ENCODE assay signal across 8 mouse cellular contexts in the genomic region with DNA sequence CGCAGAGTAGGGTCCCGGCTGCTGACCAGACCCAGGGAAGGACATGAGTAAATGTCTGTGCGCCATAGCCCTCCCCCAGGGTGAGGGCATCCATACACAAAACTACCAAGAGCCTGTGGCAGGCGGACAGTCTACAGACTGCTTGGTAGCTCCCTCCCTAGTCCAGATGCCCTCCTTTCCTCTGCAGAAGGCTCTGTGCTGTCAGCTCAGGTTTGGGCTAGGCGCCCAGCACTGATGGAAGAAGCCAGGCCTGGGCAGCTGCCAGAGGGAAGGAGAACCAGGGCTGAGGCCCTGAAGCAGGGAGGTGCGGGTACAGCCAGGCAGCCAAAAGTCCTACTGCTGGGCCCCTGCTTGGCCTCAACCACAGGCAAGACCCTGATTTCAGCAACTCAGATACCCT. TPM values are rescaled to one million over a fixed set of nuclear protein-coding genes. Genes with fewer than 3 reads are reported as not detected.
DNase-seq lines count a peak whose midpoint lies in the region; ATAC-seq and TF ChIP-seq lines count a peak whose summit lies in the region.

No protein-coding gene starts in this region.

- ATAC-seq in lung, postnatal 0 days: no peak
- ATAC-seq in cerebellum, adult (ENCODE audit: insufficient number of reproducible peaks, low FRiP score, low TSS enrichment): peak; percentile 84
- peak; percentile 78 for ATAC-seq in frontal cortex, adult (ENCODE audit: low TSS enrichment)
- ATAC-seq in megakaryocyte progenitor cell, adult 5-6 weeks (replicated peaks; ENCODE audit: poor library complexity): no peak

- no peak for TF ChIP-seq CTCF in lung, postnatal 0 days (IDR thresholded peaks at IDR 0.05)
- no peak for TF ChIP-seq CTCF in thymus, adult 2 months (IDR thresholded peaks at IDR 0.05; ENCODE audit: borderline replicate concordance, control insufficient read depth, extremely low read depth, insufficient read depth, low read length, poor library complexity)

- TF ChIP-seq EP300 in lung, postnatal 0 days (IDR thresholded peaks at IDR 0.05): no peak

- H3K27ac ChIP-seq in lung, postnatal 0 days (ENCODE audit: low read length): no peak overlapping the region
- H3K27ac ChIP-seq in thymus, adult 2 months (ENCODE audit: control insufficient read depth, insufficient read depth, low read length): no peak overlapping the region

- H3K36me3 ChIP-seq in lung, postnatal 0 days (ENCODE audit: insufficient read depth, low read length): no peaks in the 10 kb centered on the region
- H3K36me3 ChIP-seq in thymus, adult 2 months (ENCODE audit: control insufficient read depth, insufficient read depth, low read length): no peaks in the 10 kb centered on the region

- no peaks in the 10 kb centered on the region for H3K27me3 ChIP-seq in lung, postnatal 0 days (replicated peaks; ENCODE audit: insufficient read depth, low read length)
- no peaks in the 10 kb centered on the region for H3K27me3 ChIP-seq in thymus, adult 2 months (ENCODE audit: control insufficient read depth, insufficient read depth, low read length)

- DNase-seq in lung, postnatal 10 days: peak; percentile 71
- DNase-seq in lung, postnatal 0 days (ENCODE audit: low spot score): no peak
- DNase-seq in layer of hippocampus, adult 8-10 months (ENCODE audit: low spot score in 2 of 2): peak; percentile 79 to 85
- peak; percentile 92 for DNase-seq in skeletal muscle tissue, adult 2 months (ENCODE audit: low read depth, low spot score)
- no peak for DNase-seq in thymus, adult 2 months

- no peak overlapping the region for H3K9ac ChIP-seq in lung, postnatal 0 days (replicated peaks; ENCODE audit: low read depth)

- H3K4me3 ChIP-seq in lung, postnatal 0 days (ENCODE audit: low read depth, low read length): no peak overlapping the region
- no peak overlapping the region for H3K4me3 ChIP-seq in thymus, adult 2 months (ENCODE audit: control insufficient read depth, insufficient read depth, low read length)

- H3K4me1 ChIP-seq in lung, postnatal 0 days (ENCODE audit: insufficient read depth, low read depth, low read length): no peaks in the 10 kb centered on the region
- no peaks in the 10 kb centered on the region for H3K4me1 ChIP-seq in thymus, adult 2 months (replicated peaks; ENCODE audit: control insufficient read depth, insufficient read depth, low read length)

- WGBS in lung, postnatal 0 days: 77% methylated on average over 6 of the region's 6 CpGs
- WGBS in thymus, adult 2 months: 93% methylated on average over 6 of the region's 6 CpGs

- no peak for TF ChIP-seq POLR2A in thymus, adult 2 months (IDR thresholded peaks at IDR 0.05; ENCODE audit: control insufficient read depth, extremely low read depth, insufficient read depth, low read length, poor library complexity)

- H3K9me3 ChIP-seq in lung, postnatal 0 days (ENCODE audit: low read length): no peaks in the 10 kb centered on the region

- H3K4me2 ChIP-seq in lung, postnatal 0 days (replicated peaks; ENCODE audit: low read depth, low read length): no peak overlapping the region

RNA-seq across cellular contexts. Expression of gene Camk2b, which starts 35.5 kb away (rescaled TPM):
- 2.9 TPM in 2 replicates for polyA plus RNA-seq in lung, postnatal 0 days (2015; fragmentation: Nextera tagmentation; extraction: Ambion mirVana)
- total RNA-seq in layer of hippocampus, adult 8-10 months (2022): 1,000 to 10,000 TPM in 2 of 4 experiments, 100 to 1,000 TPM in 2; 958 to 1,016 (median 997) TPM
- 6.0 and 9.0 TPM in 2 replicates for polyA plus RNA-seq in thymus, adult 2 months (2012; rRNA removed)
- total RNA-seq in megakaryocyte progenitor cell, adult 5-6 weeks (2015): 1.2 and 1.8 TPM in 2 replicates
- 0.83 and 1.7 TPM in 2 replicates for total RNA-seq in megakaryocyte progenitor cell, adult 5-6 weeks (2017)

Comparison
In these comparisons a context has a peak if more than half of its experiments do, and no peak if none do; other contexts are left out.
1. DNase-seq: peak in lung, postnatal 10 days (single experiment), layer of hippocampus, adult 8-10 months (2 of 2) and skeletal muscle tissue, adult 2 months (single experiment); none in lung, postnatal 0 days (single experiment) and thymus, adult 2 months (single experiment).
2. ATAC-seq: peak in cerebellum, adult (single experiment) and frontal cortex, adult (single experiment); none in lung, postnatal 0 days (single experiment) and megakaryocyte progenitor cell, adult 5-6 weeks (single experiment).
3. RNA of gene Camk2b, which starts 35.5 kb away (total RNA-seq): 958 to 1,016 TPM in layer of hippocampus, adult 8-10 months; 0.83 to 1.8 TPM in megakaryocyte progenitor cell, adult 5-6 weeks; every median in the first group is over 100 times any median in the second.